Mouse (Mus musculus): ENCODE measurements around the gene Repin1.
"Not testable (repeated sequence)": the region's sequence is repeated elsewhere in the genome, so short reads cannot be mapped to it uniquely, and the experiment has no call there.

Gene Repin1

DNA sequence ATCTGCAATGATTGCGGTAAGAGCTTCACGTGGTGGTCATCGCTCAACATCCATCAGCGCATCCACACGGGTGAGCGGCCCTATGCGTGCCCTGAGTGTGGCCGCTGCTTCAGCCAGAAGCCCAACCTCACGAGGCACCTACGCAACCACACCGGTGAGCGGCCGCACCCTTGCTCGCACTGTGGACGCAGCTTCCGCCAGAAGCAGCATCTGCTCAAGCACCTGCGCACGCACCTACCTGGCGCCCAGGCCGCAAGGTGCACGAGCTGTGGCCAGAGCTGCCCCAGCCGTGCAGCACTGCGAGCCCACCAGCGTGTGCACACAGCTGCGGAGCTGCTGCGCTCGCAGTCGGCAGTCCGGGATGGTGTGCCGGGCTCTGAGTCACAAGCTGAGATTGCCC is 26.3 kb downstream of the Repin1 start:
- in situ Hi-C loops (cut with MboI; ENCODE audit: unreplicated experiment in 2 of 2), result no loop called here

DNA sequence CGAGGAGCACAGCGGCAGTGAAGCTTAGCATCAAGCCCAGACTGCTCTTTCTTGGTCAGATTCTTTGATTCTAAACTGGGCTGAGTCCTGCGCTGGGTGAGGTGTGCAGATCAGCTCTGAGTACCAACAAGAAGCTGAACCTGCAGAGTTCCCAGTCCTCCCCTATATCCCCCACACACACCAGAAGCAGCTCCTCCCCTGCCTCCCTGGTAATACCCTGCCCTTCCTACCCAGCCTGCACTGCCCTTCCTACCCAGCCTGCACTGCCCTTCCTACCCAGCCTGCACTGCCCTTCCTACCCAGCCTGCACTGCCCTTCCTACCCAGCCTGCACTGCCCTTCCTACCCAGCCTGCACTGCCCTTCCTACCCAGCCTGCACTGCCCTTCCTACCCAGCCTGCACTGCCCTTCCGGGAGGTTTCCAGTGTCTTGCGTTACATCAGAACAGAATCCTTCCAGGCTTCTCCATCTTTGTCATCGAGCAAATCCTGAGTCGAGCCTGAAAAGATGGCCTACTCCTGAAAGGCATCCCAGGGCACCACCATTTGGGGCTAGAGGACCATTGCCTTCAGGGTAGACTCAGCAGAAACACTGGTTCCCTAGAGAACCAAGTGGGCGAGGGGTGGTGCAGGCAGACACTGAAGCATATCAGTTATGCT is 28.6 kb downstream of the Repin1 start:
- in situ Hi-C loops (cut with MboI; ENCODE audit: unreplicated experiment in 2 of 2), result not testable (repeated sequence)

DNA sequence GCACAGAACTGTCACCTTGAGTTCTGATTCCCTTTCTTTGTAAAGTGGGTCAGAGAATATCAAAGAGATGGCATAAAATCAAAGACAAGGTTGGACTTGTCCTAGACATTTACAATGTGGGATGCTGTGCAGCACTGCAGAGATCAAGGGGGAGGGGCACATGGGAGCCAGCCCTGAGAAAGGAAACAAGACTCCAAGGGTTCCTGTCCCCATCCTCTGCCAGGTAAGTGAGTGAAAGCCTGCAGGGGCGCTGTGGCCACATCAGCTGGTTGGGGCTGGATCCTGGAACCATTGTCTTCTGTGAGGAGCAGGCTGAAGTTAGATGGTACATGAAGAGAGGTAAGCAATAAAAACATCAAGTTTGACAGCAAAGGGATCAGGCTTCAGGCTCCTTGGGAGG is 29.8 kb downstream of the Repin1 start:
- in situ Hi-C loops (cut with MboI; ENCODE audit: unreplicated experiment in 2 of 2), result no loop called here

DNA sequence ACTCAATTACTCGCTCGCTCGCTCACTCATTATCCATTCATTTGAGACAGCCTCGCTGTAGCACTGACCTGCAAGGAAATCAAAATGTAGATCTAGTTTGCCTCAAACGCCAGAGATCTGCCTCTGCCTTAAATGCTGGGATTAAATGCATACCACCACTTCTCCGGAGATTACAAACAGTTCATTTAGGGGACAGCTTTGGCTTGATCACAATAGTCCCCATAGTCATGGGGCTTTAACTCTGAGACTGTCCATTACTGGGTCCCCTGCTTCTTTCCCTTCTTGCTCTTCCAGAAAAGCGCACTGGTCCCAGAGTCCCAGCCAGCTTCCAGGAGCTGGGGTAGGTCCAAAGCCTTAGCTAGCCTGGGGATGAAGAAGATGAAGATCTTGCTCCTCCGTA is 32.8 kb downstream of the Repin1 start, which contains the start of gene AI854703:
Gene AI854703 (plus strand): TSS at position 301 of the 400 bp plus-strand sequence.
- in situ Hi-C loops (cut with MboI; ENCODE audit: unreplicated experiment in 2 of 2), result loop anchor here (25.0 kb wide), 2 partner anchors 411 to 761 kb away; partner anchors contain the start of genes Gpnmb (in 1 of the 2) and Stk31 (in 1 of the 2)

DNA sequence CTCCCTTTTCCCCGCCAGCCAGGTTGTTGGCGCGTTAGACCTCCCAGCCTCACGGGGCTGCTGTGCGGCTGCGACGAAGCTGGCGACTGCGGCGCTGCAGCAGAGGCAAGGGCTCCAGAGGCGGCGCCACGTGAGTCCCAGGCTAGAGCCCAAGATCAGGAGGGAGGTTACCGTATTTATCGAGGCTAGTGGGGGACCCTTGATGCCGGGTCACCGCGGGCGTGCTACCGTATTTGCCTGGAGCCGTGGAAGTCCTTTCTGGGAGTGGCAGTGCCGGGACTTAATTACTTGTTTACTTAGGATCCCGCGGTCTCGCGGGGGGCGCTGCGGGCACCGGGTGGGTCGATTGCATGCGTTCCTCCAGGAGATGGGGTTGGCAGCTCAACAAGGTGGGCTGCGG is 33.3 kb downstream of the Repin1 start:
- in situ Hi-C loops (cut with MboI; ENCODE audit: unreplicated experiment in 2 of 2), result loop anchor here (25.0 kb wide), 2 partner anchors 410 to 760 kb away; partner anchors contain the start of genes Gpnmb (in 1 of the 2) and Stk31 (in 1 of the 2)

DNA sequence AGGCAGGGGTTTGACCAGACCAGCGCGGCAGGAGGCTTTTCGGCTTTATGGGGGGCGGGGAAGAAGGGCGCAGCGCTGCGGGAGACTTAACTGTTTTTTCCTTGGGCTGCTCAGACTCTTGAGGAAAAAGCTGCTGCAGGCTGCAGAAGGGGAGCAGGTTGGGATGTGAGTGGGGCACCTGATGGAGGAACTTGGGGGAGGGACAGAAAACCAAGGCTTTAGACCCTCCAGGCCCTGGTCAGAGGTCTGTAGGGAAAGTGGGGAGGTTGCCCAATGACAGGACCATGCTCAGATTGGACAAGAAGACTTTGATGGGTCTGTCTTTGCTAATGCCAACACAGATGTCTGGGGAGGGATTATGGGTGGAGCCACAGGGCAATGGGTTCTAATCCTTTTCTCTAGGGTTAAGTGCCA is 33.8 kb downstream of the Repin1 start:
- in situ Hi-C loops (cut with MboI; ENCODE audit: unreplicated experiment in 2 of 2), result loop anchor here (25.0 kb wide), 2 partner anchors 410 to 760 kb away; partner anchors contain the start of genes Gpnmb (in 1 of the 2) and Stk31 (in 1 of the 2)

DNA sequence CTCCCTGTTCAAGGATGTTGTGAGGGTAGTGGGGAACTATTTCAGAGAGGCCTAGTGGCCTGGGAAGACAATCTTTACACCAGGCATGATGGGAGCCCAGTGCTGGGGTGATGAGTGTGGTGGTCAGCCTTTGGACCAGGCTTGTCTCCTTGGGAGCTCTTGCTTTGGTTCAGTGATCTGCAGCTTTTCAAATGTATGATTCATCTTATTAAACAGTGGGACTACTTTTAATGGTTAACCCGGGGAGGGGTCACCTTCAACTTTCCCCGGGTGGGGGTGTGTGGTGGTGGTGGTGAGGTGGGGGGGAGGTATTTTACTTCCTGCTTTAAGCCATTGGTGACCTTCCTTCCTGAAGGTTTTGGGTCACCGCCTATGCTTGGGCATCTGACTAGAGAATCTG is 34.7 kb downstream of the Repin1 start:
- in situ Hi-C loops (cut with MboI; ENCODE audit: unreplicated experiment in 2 of 2), result loop anchor here (25.0 kb wide), 2 partner anchors 409 to 759 kb away; partner anchors contain the start of genes Gpnmb (in 1 of the 2) and Stk31 (in 1 of the 2)

DNA sequence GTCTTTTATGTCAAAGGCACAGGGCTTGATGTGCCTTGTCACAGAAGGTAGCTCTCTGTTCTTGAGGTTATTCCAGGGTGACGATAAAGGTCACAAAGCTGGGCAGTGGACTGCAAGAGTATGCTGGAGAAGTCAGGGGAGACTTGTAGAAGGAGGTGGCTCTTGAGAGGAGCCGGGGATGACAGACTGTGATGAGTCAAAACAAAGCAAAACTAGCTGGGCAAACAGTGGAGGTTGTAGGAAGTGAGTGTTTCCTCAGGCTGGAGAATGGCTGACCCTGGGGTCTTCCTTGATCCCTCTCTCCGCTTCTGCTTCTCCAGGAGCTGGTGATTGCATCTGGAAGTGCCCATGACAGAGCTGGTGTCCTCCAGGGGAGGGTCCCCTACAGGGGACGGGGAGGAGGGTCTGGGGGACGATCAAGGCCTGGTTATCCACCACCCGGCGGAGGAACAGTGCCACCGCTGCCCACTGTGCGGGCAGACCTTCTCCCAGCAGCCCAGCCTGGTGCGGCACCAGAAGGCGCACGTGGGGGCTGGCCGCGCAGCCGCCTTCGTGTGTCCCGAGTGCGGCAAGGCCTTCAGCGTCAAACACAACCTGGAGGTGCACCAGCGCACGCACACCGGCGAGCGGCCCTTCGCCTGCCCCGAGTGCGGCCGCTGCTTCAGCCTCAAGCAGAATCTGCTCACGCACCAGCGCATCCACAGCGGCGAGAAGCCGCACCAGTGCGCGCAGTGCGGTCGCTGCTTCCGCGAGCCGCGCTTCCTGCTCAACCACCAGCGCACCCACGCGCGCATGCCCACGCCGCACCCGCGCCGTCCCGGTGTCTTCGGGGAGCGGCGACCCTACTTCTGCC is 35.4 kb downstream of the Repin1 start:
- in situ Hi-C loops (cut with MboI; ENCODE audit: unreplicated experiment in 2 of 2), result loop anchor here (25.0 kb wide), 2 partner anchors 408 to 758 kb away; partner anchors contain the start of genes Gpnmb (in 1 of the 2) and Stk31 (in 1 of the 2)

DNA sequence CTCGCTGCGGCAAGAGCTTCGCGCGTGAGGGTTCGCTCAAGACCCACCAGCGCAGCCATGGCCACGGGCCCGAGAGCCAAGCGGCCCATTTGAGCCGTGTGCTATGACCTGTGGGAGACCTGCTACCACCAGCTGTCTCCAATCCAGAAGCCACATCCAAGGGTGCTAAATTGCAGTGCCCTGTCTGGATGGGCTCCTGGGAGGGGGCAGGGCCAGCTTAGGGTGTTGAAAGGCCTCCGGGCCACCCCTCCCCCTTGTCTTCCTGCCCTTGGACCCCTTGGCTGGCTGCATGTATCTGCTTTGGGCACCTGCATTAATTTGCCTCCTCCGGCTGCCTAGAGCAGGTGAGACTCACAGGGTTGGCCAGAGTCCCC is 36.0 kb downstream of the Repin1 start:
- in situ Hi-C loops (cut with MboI; ENCODE audit: unreplicated experiment in 2 of 2), result loop anchor here (10.0 to 25.0 kb wide), 4 partner anchors 408 to 765 kb away; partner anchors contain the start of genes Stk31 (in 2 of the 2) and Gpnmb (in 1 of the 2)

DNA sequence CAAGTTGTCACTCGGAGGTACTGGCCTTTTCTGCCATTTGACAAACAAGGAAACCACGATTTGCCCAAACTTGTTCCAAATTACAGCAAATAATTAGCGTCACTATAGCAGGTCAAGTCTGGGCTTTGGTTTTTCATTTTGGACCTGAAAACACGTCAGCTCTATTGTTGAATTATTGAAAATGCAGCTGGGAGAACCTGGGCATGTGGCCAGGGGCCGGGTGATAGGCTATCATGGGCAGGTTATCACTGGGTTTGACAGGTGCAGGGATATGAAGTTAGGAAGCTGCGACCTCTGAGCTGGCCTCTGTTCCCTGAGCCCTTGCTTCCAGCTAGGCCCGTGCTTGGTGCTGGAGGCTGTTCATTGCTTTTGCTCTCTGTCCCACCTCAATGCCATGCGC is 37.1 kb downstream of the Repin1 start:
- in situ Hi-C loops (cut with MboI; ENCODE audit: unreplicated experiment in 2 of 2), result loop anchor here (10.0 to 25.0 kb wide), 4 partner anchors 406 to 764 kb away; partner anchors contain the start of genes Stk31 (in 2 of the 2) and Gpnmb (in 1 of the 2)

DNA sequence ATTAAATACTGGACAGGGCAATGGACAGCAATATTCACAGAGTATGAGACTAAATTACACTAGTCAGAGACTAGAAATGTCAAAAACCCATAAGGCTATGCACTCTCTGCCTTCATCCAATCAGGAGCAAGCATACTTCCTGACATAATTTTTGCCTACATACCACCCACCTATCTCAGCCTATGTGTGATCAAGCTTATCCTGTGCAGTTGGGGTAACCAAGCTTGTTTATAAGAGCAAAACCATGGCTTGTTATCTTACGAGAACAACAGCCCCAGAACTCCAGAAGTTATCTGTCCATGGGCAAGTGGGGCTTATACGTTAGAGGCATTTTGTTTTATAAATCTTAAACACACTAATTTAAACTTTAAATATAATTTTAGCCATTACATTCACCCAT is 41.4 kb downstream of the Repin1 start:
- in situ Hi-C loops (cut with MboI; ENCODE audit: unreplicated experiment in 2 of 2), result loop anchor here (5.0 to 25.0 kb wide), 5 partner anchors 402 to 760 kb away; partner anchors contain the start of genes Stk31 (in 2 of the 2) and Gpnmb (in 1 of the 2)

DNA sequence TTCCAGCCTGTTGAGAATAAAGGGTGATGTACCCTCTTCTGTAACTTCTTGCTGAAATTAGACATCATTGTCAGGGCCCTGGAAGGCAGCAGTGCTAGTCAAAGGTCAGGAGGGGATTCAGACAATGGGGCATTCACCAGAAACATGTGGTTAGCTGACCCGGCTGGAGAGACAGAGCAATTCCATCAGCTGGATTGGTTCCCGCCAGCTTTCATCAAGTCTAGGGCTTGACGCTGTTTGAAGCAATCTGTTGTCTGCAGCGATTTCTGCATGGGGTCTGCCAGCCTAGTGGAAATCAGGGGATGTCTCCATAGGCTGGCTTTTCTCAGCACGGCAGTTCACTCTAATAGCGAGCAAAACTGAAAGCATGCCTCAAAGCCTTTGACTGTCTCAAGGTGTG is 42.8 kb downstream of the Repin1 start:
- in situ Hi-C loops (cut with MboI; ENCODE audit: unreplicated experiment in 2 of 2), result loop anchor here (5.0 to 25.0 kb wide), 5 partner anchors 401 to 758 kb away; partner anchors contain the start of genes Stk31 (in 2 of the 2) and Gpnmb (in 1 of the 2)

DNA sequence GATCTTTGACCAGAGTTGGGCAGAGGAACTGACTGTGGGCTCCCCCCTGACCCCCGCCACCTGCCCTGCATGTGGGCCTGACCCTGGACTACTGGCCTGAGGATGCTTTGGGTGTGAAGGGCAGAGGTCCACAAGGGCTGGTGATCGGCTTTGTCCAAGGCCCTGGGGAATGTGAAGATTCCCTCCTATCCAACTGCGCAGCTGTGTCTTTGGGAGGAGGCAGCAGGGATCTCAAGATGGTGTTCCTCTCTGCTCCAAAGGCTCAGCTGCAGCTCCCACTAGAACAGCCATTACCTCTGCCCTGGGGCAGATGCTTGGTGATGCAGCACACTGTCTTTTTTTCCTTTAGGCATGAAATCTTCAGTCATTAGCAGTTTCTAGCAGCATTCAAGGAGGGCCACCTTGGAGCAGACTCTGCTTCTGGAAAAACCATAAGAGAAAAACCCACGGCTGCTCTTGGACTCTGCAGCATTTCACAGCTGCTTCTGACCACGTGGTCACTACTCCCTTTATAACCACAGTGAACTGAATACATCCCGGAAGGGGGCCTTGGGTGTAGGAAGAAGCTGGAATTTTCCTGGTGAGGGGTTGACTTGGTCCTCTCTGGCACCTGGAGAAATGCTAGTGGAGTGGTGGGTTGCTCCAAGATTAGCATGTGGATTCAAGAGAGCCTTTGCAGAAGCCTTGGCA is 44.3 kb downstream of the Repin1 start:
- in situ Hi-C loops (cut with MboI; ENCODE audit: unreplicated experiment in 2 of 2), result loop anchor here (5.0 to 25.0 kb wide), 5 partner anchors 399 to 757 kb away; partner anchors contain the start of genes Stk31 (in 2 of the 2) and Gpnmb (in 1 of the 2)

DNA sequence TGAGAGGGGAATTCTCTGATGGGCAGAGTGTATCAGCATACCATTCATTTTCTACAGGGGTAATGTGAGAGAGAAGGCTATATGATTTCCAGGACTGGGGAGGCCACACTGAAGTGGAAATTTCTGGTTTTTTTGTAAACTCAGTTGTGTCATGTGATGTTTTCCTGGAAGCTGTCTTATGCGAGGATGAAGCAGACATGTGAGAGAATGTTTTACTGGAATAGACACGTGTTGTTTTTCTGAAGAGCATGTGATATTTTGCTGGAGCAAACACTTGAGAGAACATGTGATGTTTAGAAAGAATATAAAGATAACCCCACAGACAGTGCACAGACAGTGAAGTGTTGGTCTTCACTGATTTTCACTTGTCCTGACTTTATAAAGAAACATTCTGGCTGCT is 44.9 kb downstream of the Repin1 start:
- in situ Hi-C loops (cut with MboI; ENCODE audit: unreplicated experiment in 2 of 2), result loop anchor here (5.0 to 25.0 kb wide), 5 partner anchors 399 to 756 kb away; partner anchors contain the start of genes Stk31 (in 2 of the 2) and Gpnmb (in 1 of the 2)

DNA sequence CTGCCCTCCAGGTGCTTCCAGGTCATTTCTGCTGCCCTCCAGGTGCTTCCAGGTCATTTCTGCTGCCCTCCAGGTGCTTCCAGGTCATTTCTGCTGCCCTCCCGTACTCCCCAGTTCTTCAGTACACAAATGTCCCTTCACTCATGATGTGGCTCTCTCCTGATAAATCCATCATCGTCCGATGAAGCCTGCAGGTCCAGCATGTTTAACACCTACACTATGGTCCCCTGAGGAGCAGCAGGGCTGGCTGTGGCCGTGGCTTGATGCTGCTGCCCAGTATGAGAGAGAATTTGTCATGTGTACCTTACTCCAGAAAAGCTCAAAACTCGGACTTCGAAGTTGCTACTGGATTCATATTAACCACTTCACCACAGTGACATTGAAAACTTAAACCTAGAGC is 47.7 kb downstream of the Repin1 start:
- in situ Hi-C loops (cut with MboI; ENCODE audit: unreplicated experiment in 2 of 2), result loop anchor here (5.0 to 25.0 kb wide), 5 partner anchors 59 to 746 kb away; partner anchors contain the start of genes Atp6v0e2 (in 1 of the 2), Gpnmb (in 1 of the 2) and Stk31 (in 1 of the 2)

DNA sequence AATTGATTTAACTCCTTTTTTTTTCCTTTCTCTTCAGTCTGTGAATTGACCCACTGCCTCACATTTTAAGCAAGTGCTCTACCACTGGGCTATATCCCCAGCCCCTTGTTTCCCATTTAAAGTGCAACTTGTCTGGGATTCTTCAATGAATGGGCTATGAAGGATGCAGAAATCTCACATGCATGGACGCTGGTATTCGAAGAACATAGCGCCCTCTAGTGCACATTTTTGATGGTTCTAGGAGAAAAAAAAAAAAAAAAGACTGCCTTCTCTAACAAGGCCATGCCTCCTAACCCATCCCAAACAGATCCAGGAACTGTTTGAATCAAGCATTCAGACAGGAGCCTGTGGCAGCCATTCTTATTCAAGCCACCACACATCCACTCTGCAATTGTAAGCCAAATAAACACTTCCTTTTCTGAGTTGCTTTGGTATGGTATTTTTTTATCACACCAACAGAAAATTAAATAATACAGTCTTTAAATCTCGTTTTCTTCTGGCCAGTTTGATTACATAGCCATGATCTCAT is 49.1 kb downstream of the Repin1 start:
- in situ Hi-C loops (cut with MboI; ENCODE audit: unreplicated experiment in 2 of 2), result loop anchor here (5.0 to 25.0 kb wide), 5 partner anchors 61 to 744 kb away; partner anchors contain the start of genes Atp6v0e2 (in 1 of the 2), Gpnmb (in 1 of the 2) and Stk31 (in 1 of the 2)

DNA sequence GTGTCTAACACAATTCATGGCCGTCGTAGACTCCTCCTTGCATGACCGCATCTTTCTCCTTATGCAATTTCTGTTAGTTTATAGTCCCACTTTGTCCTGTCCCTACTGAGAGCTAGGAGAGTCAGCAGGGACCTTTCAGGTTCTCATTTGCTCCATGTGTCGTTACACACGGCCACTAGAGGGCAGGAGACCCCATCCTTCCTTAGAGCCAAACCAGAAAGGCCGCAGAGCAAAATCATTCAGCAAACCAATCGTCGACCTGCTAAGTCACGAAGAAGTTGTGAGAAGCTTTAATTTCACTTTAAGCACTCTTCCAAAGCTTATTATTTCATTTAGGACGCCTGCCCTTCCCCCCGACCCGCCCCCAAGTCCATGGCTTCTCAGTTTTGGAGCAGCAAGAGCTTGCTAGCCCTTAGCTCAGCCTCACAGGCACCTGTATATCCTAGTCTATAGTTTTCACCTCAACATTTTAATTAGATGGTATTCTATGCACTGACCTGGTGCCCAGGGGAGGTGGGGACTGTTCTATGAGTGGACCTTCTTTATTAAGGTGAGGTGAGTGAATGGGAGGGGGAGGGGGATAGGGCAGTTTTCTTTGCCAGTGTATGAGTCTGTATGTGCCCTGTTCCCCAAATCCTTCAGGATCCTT is 52.1 kb downstream of the Repin1 start:
- in situ Hi-C loops (cut with MboI; ENCODE audit: unreplicated experiment in 2 of 2), result loop anchor here (5.0 to 25.0 kb wide), 9 partner anchors 47 to 742 kb away; partner anchors contain the start of genes Gimap3 (in 2 of the 2), Gimap5 (in 1 of the 2), Gpnmb (in 1 of the 2) and Stk31 (in 1 of the 2)

DNA sequence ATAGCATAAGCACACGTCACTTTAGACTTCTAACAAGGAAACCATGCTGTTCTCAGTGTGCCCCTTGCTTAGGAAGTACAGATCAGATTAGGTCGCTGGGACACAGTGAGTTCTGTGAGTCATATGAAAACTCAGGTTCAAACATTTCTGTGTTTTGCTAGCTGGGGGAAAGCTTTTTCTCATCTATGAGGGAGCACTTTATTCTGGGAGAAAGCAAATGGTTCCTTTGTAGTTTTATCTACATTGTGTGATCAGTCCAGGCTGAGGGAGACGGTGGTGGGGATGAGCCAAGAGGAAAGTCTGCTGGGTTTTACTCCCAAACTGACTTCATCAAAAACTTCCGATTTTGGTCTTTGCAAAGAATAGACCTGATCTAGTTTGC is 52.6 kb downstream of the Repin1 start:
- in situ Hi-C loops (cut with MboI; ENCODE audit: unreplicated experiment in 2 of 2), result loop anchor here (5.0 to 25.0 kb wide), 9 partner anchors 46 to 741 kb away; partner anchors contain the start of genes Gimap3 (in 2 of the 2), Gimap5 (in 1 of the 2), Gpnmb (in 1 of the 2) and Stk31 (in 1 of the 2)

Data from v-Abl transformed pro-B cells (cell line).